Comparison of ENCODE assay signal across 11 mouse cellular contexts in genomic region chr5:124093852-124094604, GRCm38 (mm10). TPM values are rescaled to one million over a fixed set of nuclear protein-coding genes. Genes with fewer than 3 reads are reported as not detected.
DNase-seq lines count a peak whose midpoint lies in the region; ATAC-seq and TF ChIP-seq lines count a peak whose summit lies in the region.
"Had no signal": no experiment of that assay in that cellular context is flagged by ENCODE, and none has a peak within 500 bp of the region (broad histone marks: within the 10 kb centered on the region; RNA-seq: fewer than 3 reads in every experiment).

No protein-coding gene starts in this region.

- no peak for ATAC-seq in heart, embryonic 11.5 days (replicated peaks; ENCODE audit: insufficient number of reproducible peaks, low FRiP score, low TSS enrichment)
- no peak for ATAC-seq in midbrain, embryonic 15.5 days (replicated peaks)
- ATAC-seq in midbrain, embryonic 14.5 days (ENCODE audit: low FRiP score, low TSS enrichment), result no peak
- ATAC-seq in liver, embryonic 12.5 days, result no peak
- ATAC-seq: CD4-positive, CD25-positive, alpha-beta regulatory T cell, adult 4 months had no signal

- H3K9me3 ChIP-seq in heart, embryonic 11.5 days (replicated peaks; ENCODE audit: control insufficient read depth, low read length), result no peaks in the 10 kb centered on the region
- no peaks in the 10 kb centered on the region for H3K9me3 ChIP-seq in midbrain, embryonic 15.5 days
- no peaks in the 10 kb centered on the region for H3K9me3 ChIP-seq in midbrain, embryonic 14.5 days (ENCODE audit: control insufficient read depth, low read length)
- no peaks in the 10 kb centered on the region for H3K9me3 ChIP-seq in liver, embryonic 12.5 days (replicated peaks)
- H3K9me3 ChIP-seq: intestine, embryonic 15.5 days had no signal

- 85% methylated on average over 12 of the region's 12 CpGs for WGBS in heart, embryonic 11.5 days (ENCODE audit: insufficient replicate concordance)
- 82% methylated on average over 12 of the region's 12 CpGs for WGBS in midbrain, embryonic 15.5 days
- 87% methylated on average over 12 of the region's 12 CpGs for WGBS in midbrain, embryonic 14.5 days
- WGBS in liver, embryonic 12.5 days (ENCODE audit: insufficient replicate concordance), result 81% methylated on average over 12 of the region's 12 CpGs
- 84% methylated on average over 12 of the region's 12 CpGs for WGBS in olfactory bulb, adult 2 months

- H3K9ac ChIP-seq in heart, embryonic 11.5 days (ENCODE audit: low read depth, low read length), result no peak overlapping the region; the same call in 1 of the 2 replicates
- no peak overlapping the region for H3K9ac ChIP-seq in midbrain, embryonic 15.5 days
- H3K9ac ChIP-seq in midbrain, embryonic 14.5 days (replicated peaks; ENCODE audit: low read length), result no peak overlapping the region
- peak overlapping the region; percentile 80 for H3K9ac ChIP-seq in liver, embryonic 12.5 days
- H3K9ac ChIP-seq: limb, embryonic 12.5 days had no signal

- TF ChIP-seq CTCF in olfactory bulb, adult 2 months (IDR thresholded peaks at IDR 0.05; ENCODE audit: insufficient read depth, low read depth, low read length), result no peak

- H3K4me2 ChIP-seq in heart, embryonic 11.5 days, result no peak overlapping the region
- H3K4me2 ChIP-seq in midbrain, embryonic 15.5 days, result peak overlapping the region; percentile 59; the same call in 1 of the 2 replicates
- no peak overlapping the region for H3K4me2 ChIP-seq in midbrain, embryonic 14.5 days (ENCODE audit: low read length)
- H3K4me2 ChIP-seq in liver, embryonic 12.5 days, result peak overlapping the region; percentile 89

- peaks cover 11% of the 10 kb centered on the region for H3K27me3 ChIP-seq in heart, embryonic 11.5 days (ENCODE audit: control insufficient read depth, insufficient read depth, low read length)
- no peaks in the 10 kb centered on the region for H3K27me3 ChIP-seq in midbrain, embryonic 15.5 days (replicated peaks)
- peaks cover 8% of the 10 kb centered on the region for H3K27me3 ChIP-seq in midbrain, embryonic 14.5 days (ENCODE audit: control insufficient read depth, insufficient read depth, low read length)
- H3K27me3 ChIP-seq in liver, embryonic 12.5 days (replicated peaks), result peaks cover 8% of the 10 kb centered on the region; the same call in 1 of the 2 replicates

- DNase-seq in heart, adult 11 months, result peak; percentile 92
- DNase-seq in midbrain, embryonic 14.5 days, result no peak
- no peak for DNase-seq in gastrocnemius, postnatal 14 days
- DNase-seq in right cerebral cortex, adult 18-20 months, result no peak

- H3K4me1 ChIP-seq in heart, embryonic 11.5 days (ENCODE audit: control insufficient read depth, insufficient read depth, low read length), result peaks cover 9% of the 10 kb centered on the region
- peaks cover 13% of the 10 kb centered on the region for H3K4me1 ChIP-seq in midbrain, embryonic 15.5 days
- peaks cover 10% of the 10 kb centered on the region; the same call in 1 of the 2 replicates for H3K4me1 ChIP-seq in midbrain, embryonic 14.5 days (ENCODE audit: control insufficient read depth, insufficient read depth, low read length)
- peaks cover 60% of the 10 kb centered on the region for H3K4me1 ChIP-seq in liver, embryonic 12.5 days
- H3K4me1 ChIP-seq in olfactory bulb, adult 2 months (ENCODE audit: control insufficient read depth, insufficient read depth, low read length), result peaks cover 32% of the 10 kb centered on the region

- no peak for TF ChIP-seq POLR2A in olfactory bulb, adult 2 months (IDR thresholded peaks at IDR 0.05; ENCODE audit: insufficient read depth, low read depth, low read length)

- no peak overlapping the region for H3K4me3 ChIP-seq in heart, embryonic 11.5 days (ENCODE audit: low read depth, low read length)
- H3K4me3 ChIP-seq in midbrain, embryonic 15.5 days, result no peak overlapping the region
- H3K4me3 ChIP-seq in midbrain, embryonic 14.5 days (replicated peaks; ENCODE audit: low read depth, low read length), result no peak overlapping the region
- H3K4me3 ChIP-seq in liver, embryonic 12.5 days, result peak overlapping the region; percentile 64
- H3K4me3 ChIP-seq in olfactory bulb, adult 2 months (ENCODE audit: insufficient read depth, low read depth, low read length), result peak overlapping the region; percentile 16; the same call in 1 of the 2 replicates

- intact Hi-C loops in gastrocnemius, postnatal 14 days (cut with DNase I; ENCODE audit: low total_unique reads), result no loop called here

- no peak overlapping the region for H3K27ac ChIP-seq in heart, embryonic 11.5 days (ENCODE audit: low read depth, low read length)
- no peak overlapping the region for H3K27ac ChIP-seq in midbrain, embryonic 15.5 days
- H3K27ac ChIP-seq in midbrain, embryonic 14.5 days (replicated peaks; ENCODE audit: low read depth, low read length), result no peak overlapping the region
- peak overlapping the region; percentile 92; the same call in 1 of the 2 replicates for H3K27ac ChIP-seq in liver, embryonic 12.5 days
- no peak overlapping the region for H3K27ac ChIP-seq in olfactory bulb, adult 2 months (ENCODE audit: insufficient read depth, low read depth, low read length)
- H3K27ac ChIP-seq: intestine, embryonic 15.5 days; limb, embryonic 12.5 days had no signal

- H3K36me3 ChIP-seq in heart, embryonic 11.5 days (ENCODE audit: control insufficient read depth, insufficient read depth, low read length), result no peaks in the 10 kb centered on the region; the same call in 1 of the 2 replicates
- no peaks in the 10 kb centered on the region for H3K36me3 ChIP-seq in midbrain, embryonic 15.5 days (replicated peaks)
- H3K36me3 ChIP-seq in midbrain, embryonic 14.5 days (ENCODE audit: control insufficient read depth, insufficient read depth, low read length), result no peaks in the 10 kb centered on the region
- H3K36me3 ChIP-seq in liver, embryonic 12.5 days, result peaks cover 9% of the 10 kb centered on the region
- H3K36me3 ChIP-seq: intestine, embryonic 15.5 days; limb, embryonic 12.5 days had no signal

RNA-seq across cellular contexts. Expression of gene Abcb9, which starts 1.6 kb away (rescaled TPM):
- 1.1 and 1.4 TPM in 2 replicates for polyA plus RNA-seq in heart, embryonic 11.5 days (2014; fragmentation: Nextera tagmentation; extraction: Ambion mirVana)
- 16.0 and 17.7 TPM in 2 replicates for polyA plus RNA-seq in midbrain, embryonic 15.5 days (2015; fragmentation: Nextera tagmentation; extraction: Ambion mirVana)
- polyA plus RNA-seq in midbrain, embryonic 14.5 days (2014; fragmentation: Nextera tagmentation; extraction: Ambion mirVana), result 10.9 and 11.6 TPM in 2 replicates
- 5.0 and 5.6 TPM in 2 replicates for polyA plus RNA-seq in liver, embryonic 12.5 days (2016; fragmentation: Nextera tagmentation; extraction: Ambion mirVana)
- not detected in 2 replicates for polyA plus RNA-seq in olfactory bulb, adult 2 months (2012; ENCODE audit: insufficient read depth, insufficient read length, low replicate concordance, missing spikeins)
- 1 to 10 TPM; 5.7 TPM for total RNA-seq in gastrocnemius, postnatal 14 days (2021)

RNA-seq across cellular contexts. Expression of gene Ogfod2, which starts 18.1 kb away (rescaled TPM):
- 13.6 and 14.8 TPM in 2 replicates for polyA plus RNA-seq in heart, embryonic 11.5 days (2014; fragmentation: Nextera tagmentation; extraction: Ambion mirVana)
- 37.7 and 38.0 TPM in 2 replicates for polyA plus RNA-seq in midbrain, embryonic 15.5 days (2015; fragmentation: Nextera tagmentation; extraction: Ambion mirVana)
- 19.7 and 20.7 TPM in 2 replicates for polyA plus RNA-seq in midbrain, embryonic 14.5 days (2014; fragmentation: Nextera tagmentation; extraction: Ambion mirVana)
- polyA plus RNA-seq in liver, embryonic 12.5 days (2016; fragmentation: Nextera tagmentation; extraction: Ambion mirVana), result 19.1 and 20.2 TPM in 2 replicates
- not detected in 2 replicates for polyA plus RNA-seq in olfactory bulb, adult 2 months (2012; ENCODE audit: insufficient read depth, insufficient read length, low replicate concordance, missing spikeins)
- total RNA-seq in gastrocnemius, postnatal 14 days (2021), result 1 to 10 TPM; 6.8 to 8.8 TPM

RNA-seq across cellular contexts. Expression of gene Arl6ip4, which starts 21.9 kb away (rescaled TPM):
- polyA plus RNA-seq in heart, embryonic 11.5 days (2014; fragmentation: Nextera tagmentation; extraction: Ambion mirVana), result 65.7 and 74.6 TPM in 2 replicates
- 79.6 and 81.1 TPM in 2 replicates for polyA plus RNA-seq in midbrain, embryonic 15.5 days (2015; fragmentation: Nextera tagmentation; extraction: Ambion mirVana)
- 65.2 and 72.3 TPM in 2 replicates for polyA plus RNA-seq in midbrain, embryonic 14.5 days (2014; fragmentation: Nextera tagmentation; extraction: Ambion mirVana)
- 94.1 and 100 TPM in 2 replicates for polyA plus RNA-seq in liver, embryonic 12.5 days (2016; fragmentation: Nextera tagmentation; extraction: Ambion mirVana)
- not detected in 2 replicates for polyA plus RNA-seq in olfactory bulb, adult 2 months (2012; ENCODE audit: insufficient read depth, insufficient read length, low replicate concordance, missing spikeins)
- 10 to 100 TPM; 42.8 to 46.5 TPM for total RNA-seq in gastrocnemius, postnatal 14 days (2021)

Comparison
In these comparisons a context has a peak if more than half of its experiments do, and no peak if none do; other contexts are left out.
1. H3K4me2 ChIP-seq: peak in midbrain, embryonic 15.5 days (single experiment) and liver, embryonic 12.5 days (single experiment); none in heart, embryonic 11.5 days (single experiment) and midbrain, embryonic 14.5 days (single experiment).
2. H3K4me3 ChIP-seq: peak in liver, embryonic 12.5 days (single experiment) and olfactory bulb, adult 2 months (single experiment); none in heart, embryonic 11.5 days (single experiment), midbrain, embryonic 15.5 days (single experiment) and midbrain, embryonic 14.5 days (single experiment).